Mouse (Mus musculus): ENCODE results near the gene Rmi1. TPM values are rescaled to one million over a fixed set of nuclear protein-coding genes. Genes with fewer than 3 reads are reported as not detected.
"Not testable (repeated sequence)": the region's sequence is repeated elsewhere in the genome, so short reads cannot be mapped to it uniquely, and the experiment has no call there.

Gene Rmi1
- total RNA-seq (2022) = 1 to 10 TPM; 5.7 to 7.8 (median 6.4) TPM

- DNase-seq (ENCODE audit: low spot score in 2 of 2) = peak; percentile 92 to 95
Measured at GRCm38 (mm10) chr13:58402003-58402743, at the start of gene Rmi1. Rmi1 (plus strand) TSS chr13:58402248.

DNA sequence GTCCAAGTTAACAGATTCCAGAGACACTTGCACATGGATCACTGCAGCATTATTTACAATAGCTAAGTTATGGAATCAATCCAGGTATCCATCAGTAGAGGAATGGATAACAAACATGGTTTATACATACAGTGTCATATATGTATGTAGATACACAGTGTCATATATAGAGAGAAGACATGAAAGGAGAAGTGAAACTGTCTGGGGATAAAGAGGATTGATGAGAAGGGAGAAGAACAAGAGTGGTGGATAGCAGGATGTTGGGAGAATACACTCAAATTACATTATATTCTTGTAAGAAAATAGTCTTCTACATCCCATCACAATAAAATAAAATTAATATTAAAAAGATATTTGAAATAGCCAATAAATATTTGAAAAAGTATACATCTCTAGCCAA lies 49.1 kb upstream of the Rmi1 start:
- DNase-seq (ENCODE audit: low spot score in 2 of 2) = no peak

DNA sequence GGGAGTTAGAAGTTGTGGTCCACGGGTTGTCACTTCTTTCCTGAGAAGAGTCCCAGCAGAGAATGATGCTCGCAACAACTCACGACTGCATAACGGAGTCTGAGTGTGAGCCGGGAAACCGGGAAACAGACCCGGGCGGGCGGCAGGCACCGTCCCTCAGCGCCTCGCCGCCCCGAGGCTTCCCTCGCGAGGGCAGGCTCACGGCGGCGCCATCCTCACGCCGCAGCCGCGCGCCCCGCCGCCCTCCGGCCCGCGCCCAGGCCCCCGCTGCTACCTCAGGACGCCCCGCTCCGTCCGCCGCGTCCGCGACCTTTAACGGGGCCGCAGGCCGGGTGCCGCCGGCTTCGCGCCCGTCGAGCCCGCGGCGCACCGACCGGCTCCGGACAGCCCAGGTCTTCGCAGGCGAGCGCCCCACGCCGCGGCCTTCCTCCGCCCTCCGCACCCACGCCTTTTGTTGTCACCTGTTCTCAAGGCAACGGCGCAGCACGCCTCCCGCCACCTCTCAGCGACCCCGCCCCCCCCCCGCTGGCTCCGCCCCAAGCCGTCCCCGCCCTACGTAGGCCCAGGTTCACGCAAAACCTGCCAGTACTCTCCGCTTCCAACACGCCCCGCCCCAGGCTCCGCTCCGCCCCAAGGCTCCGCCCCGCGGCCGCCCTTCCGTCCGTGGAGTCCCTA lies 43.3 kb upstream of the Rmi1 start, which contains the start of gene Kif27:
TSS of gene Kif27 (minus strand) at position 494 of the 675 bp plus-strand sequence.
- peak; percentile 40 to 58 for DNase-seq (ENCODE audit: low spot score in 2 of 2)

- DNase-seq (ENCODE audit: low spot score in 2 of 2) = no peak
Measured at GRCm38 (mm10) chr13:58359304-58359653, 42.8 kb upstream of the Rmi1 start.

GRCm38 (mm10) chr13:58364353-58365175 lies 37.5 kb upstream of the Rmi1 start:
- no peak for DNase-seq (ENCODE audit: low spot score in 2 of 2)

GRCm38 (mm10) chr13:58365179-58365578 lies 36.9 kb upstream of the Rmi1 start:
- not testable (repeated sequence) for DNase-seq (ENCODE audit: low spot score in 2 of 2)

GRCm38 (mm10) chr13:58366373-58366772 lies 35.7 kb upstream of the Rmi1 start:
- DNase-seq (ENCODE audit: low spot score in 2 of 2) = no peak

DNA sequence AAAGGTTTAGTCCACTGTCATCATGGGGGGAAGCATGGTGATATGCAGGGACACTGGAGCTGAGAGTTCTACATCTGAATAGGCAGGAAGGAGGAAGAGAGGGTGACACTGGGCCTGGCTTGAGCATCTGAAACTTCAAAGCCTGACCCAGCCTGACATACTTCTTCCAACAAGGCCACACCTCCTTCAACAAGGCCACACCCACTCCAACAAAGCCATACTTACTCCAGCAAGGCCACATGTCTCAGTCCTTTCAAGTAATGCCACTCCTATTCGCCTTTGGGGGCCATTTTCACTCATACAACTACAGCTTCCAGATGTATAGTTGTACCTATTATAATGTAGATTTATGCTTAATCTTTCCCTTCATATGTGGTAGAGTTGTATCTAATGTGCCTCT lies 34.4 kb upstream of the Rmi1 start:
- DNase-seq (ENCODE audit: low spot score in 2 of 2) = no peak

DNA sequence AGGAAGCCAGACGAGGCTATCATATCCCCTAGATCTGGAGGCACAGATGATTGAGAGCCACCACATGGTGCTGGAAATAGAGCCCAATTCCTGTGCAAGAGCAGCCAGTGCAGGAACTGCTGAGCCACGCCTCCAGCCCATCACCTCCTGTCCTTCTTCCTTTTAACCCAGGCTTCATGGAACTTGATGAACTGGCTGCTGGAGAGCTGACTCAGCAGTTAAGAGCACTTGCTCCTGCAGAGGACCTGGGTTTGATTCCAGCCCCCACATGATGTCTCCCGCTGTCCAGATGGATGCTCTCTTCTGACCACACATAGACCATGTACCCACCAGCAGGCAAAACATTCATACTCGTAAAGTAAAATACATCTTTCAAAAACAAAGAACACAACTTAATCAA lies 33.2 kb upstream of the Rmi1 start:
- no peak for DNase-seq (ENCODE audit: low spot score in 2 of 2)

DNA sequence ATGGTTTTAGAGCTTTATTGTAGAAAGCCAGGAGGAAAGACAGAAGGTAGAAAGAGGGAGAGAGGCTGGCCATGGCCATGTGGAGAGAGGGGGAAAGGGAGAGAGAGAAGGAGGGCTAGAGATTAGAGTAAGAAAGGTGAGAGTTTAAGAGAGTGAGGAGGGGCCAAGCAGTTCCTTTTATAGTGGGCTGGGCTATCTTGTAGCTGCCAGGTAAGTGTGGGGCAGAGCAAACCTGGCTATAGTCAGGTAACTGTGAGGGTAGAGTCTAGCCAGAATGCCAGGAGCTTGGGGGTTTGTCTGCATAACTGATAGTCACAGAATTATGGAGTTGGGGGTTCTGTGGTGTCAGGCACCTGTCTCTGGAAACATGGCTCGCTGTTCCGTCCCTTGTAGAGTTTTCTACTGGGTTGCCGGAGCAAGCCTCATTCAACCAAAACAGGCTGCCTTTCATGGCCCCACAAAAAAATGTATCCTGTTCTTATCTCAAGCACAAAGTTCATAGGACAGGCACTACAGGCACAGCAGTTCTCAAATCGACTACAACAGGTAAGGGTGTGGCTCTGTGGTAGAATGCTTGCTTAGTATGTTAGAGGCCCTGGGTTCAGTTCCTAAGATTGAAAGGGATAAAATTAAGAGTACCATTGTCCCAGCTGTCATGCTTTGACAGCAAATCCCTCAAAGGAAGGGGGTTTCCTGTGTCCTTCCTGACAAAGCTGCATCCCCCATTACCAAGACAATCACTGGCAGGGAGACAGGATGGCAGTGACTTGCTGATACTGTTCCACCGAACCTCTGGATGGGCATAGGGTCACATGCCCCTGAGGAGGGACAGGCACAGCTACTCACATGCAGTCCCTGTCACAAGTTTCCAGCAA lies 29.5 kb upstream of the Rmi1 start:
- no peak for DNase-seq (ENCODE audit: low spot score in 2 of 2)

GRCm38 (mm10) chr13:58373153-58373470 lies 28.9 kb upstream of the Rmi1 start:
- no peak for DNase-seq (ENCODE audit: low spot score in 2 of 2)

DNA sequence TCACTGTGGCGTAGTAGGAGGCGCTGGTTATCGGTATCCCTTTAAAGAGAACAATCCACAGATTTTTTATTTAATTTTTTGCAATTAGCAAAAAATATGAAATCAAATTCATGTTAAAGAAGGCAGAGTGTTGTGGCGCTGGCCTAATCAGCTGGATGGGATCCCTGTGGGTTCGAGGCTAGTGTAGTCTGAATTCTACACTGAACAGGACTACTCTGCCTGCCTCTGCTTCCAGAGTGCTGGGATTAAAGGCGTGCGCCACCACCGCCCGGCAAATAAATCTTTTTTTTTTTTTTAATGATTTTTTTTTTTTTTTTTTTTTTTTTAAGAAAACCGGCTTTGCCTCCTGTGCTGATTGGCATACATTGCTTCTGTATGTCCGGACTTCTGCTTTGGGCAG lies 17.7 kb upstream of the Rmi1 start:
- DNase-seq (ENCODE audit: low spot score in 2 of 2) = no peak

- DNase-seq (ENCODE audit: low spot score in 2 of 2) = peak; percentile 51 to 59
Measured at GRCm38 (mm10) chr13:58384779-58385546, 17.1 kb upstream of the Rmi1 start, which contains the start of gene 2210016F16Rik. 2210016F16Rik (minus strand) TSS chr13:58385225.

DNA sequence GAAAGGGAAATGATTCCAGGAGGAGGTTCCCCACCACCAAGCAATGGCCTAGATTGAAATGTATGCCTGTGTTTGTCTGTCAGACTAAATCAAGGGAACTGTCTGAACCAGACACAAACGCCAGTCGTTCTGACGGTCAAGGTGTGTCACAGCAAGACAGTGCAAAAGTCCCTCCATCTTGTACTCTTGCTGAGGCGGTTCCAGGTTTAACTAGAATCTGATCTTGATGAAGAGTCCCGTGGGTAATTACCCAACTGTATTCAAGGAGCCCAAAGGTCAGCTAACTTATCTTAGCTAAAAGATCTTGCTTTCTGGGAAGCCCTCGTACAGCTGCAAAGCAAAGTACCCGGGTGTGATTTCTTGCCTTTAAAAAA lies 16.5 kb upstream of the Rmi1 start:
- DNase-seq (ENCODE audit: low spot score in 2 of 2) = no peak

- peak; percentile 40 to 53 for DNase-seq (ENCODE audit: low spot score in 2 of 2)
Measured at GRCm38 (mm10) chr13:58387948-58388347, 14.1 kb upstream of the Rmi1 start.

GRCm38 (mm10) chr13:58388379-58388778 lies 13.7 kb upstream of the Rmi1 start:
- DNase-seq (ENCODE audit: low spot score in 2 of 2) = no peak

DNA sequence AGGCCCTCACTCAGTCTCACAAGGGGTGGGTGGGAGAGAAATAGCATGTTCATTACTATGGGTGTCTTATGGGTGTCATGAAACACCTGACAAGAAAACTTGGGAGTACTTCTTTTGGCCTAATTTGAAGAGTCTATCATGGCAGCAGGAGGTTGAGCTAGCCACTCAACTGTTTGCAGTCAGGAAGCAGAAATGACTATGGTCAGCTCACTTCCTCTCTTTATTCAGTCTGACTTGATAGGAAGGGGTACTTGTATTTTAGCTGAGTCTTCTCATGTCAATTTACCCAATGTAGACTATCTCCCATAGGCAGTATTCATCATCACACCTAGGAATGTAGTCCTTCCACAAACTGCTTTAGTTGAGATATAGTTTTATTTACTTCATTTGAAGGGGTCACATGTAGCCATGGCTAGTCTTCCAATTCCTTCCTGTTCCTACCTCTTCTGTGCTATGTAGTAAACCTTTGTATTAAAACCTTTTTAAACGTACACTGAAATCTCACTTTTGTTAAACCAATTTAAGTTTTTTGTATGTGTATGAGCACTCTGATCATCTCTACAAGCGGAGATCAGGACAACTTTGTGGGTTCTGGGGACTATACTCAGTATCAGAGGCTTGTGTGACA lies 12.6 kb upstream of the Rmi1 start:
- no peak for DNase-seq (ENCODE audit: low spot score in 2 of 2)

DNA sequence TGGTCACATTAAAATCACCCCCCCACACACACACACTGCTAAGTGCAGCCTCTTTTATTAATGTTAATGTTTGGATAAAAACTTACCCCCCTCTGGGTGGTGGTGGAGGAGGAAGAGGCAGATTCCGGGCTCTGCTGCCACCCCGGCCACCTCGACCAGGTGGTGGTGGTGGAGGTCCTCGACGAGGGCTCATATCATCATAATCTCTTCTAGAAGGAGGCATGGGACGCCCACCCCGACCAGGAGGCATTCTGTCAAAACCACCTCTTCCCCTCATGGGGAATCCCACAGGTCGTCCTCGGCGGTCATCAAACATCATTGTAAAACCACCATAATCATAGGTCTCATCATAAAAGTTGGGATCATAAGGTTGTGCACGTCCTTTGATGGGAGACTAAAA lies 7.7 kb upstream of the Rmi1 start:
- DNase-seq (ENCODE audit: low spot score in 2 of 2) = not testable (repeated sequence)

DNA sequence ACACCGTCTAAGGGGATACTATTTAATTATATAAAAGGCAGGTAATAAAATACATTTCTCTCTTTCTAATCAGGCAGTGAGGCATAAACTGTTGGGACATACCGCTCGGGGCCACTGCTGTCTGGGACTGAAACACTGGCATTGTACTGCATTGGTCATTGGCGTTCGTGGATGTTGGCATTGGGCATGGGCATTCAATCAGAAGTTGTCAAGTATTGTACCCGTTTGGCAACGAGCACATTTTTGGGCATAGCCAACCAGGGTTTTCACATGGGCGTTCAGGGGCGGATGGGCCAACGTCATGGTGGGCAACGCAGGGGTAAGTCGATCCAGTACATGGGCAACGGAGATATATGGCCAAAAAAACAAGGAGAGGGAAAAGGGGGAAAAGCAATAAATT lies 4.4 kb upstream of the Rmi1 start:
- DNase-seq (ENCODE audit: low spot score in 2 of 2) = no peak

GRCm38 (mm10) chr13:58400576-58400975 lies 1.5 kb upstream of the Rmi1 start:
- DNase-seq (ENCODE audit: low spot score in 2 of 2) = no peak
